Mouse (Mus musculus): Measurements from ENCODE around the gene Nanog.
"Not testable (repeated sequence)": the region's sequence is repeated elsewhere in the genome, so short reads cannot be mapped to it uniquely, and the experiment has no call there.

The Nanog gene

GRCm38 (mm10) chr6:122707036-122707800, at the start of gene Nanog:
Gene Nanog, plus strand, starts transcription at chr6:122707489.
- no peak for DNase-seq (ENCODE audit: low spot score in 2 of 2)

DNA sequence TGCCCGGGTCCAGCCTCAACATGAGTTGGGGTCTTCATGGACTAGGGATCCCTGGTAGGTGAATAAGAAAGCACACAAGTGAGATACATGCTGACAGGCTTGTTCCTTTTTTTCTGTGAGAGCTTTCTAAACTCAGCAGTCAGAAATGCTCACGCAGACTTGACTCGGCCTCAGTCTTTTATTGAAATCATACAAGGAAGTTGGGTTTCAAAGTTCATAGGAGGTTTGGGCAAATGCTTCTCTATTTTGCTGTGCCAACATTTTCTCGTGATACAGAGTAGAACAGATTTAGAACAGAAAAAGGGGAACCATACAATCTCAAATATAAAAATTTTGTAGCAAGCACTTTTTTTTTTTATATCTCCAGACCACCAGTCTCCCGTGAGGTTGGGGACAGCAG, 49.7 kb upstream of the Nanog start:
- no peak for DNase-seq (ENCODE audit: low spot score in 2 of 2)

- DNase-seq (ENCODE audit: low spot score in 2 of 2) = no peak
Observed at GRCm38 (mm10) chr6:122659567-122659966, 47.7 kb upstream of the Nanog start.

DNA sequence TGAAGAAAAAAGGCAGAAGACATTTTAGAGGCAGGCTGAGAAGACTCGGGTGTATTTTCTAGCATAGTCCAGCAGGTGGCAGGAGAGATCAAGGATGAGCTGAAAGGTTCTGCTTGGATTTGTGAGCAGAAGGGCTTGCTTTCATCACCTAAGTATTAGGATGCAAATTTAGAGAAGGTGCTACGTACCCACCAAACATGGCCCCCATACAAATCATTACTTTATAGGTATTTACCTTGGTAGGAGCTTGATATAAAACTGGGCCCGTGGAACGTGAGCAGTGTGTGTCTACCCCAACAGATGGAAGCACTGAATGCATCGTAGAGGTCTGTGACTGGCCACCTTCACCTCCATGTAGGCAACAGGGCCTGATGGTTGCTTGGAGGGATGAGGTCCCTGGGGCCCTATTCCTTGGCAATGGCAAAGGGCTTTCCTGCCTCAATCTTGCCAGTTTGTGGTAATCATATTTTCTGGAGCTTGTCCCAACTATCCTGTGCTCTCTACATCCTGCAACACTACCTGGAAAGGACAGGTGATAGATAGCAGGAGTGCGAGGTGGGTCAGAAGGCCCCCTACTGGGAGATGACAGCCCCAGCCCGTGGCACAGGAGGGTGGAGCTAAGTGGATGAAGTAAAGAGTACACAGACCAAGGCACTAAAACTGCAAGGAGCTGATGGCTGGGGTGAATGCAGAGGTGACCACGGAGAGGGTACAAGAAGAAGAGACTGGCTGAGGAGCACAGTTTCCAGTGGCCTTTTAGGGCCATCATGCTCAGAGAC, 46.5 kb upstream of the Nanog start:
- DNase-seq (ENCODE audit: low spot score in 2 of 2) = peak; percentile 26 to 58

DNA sequence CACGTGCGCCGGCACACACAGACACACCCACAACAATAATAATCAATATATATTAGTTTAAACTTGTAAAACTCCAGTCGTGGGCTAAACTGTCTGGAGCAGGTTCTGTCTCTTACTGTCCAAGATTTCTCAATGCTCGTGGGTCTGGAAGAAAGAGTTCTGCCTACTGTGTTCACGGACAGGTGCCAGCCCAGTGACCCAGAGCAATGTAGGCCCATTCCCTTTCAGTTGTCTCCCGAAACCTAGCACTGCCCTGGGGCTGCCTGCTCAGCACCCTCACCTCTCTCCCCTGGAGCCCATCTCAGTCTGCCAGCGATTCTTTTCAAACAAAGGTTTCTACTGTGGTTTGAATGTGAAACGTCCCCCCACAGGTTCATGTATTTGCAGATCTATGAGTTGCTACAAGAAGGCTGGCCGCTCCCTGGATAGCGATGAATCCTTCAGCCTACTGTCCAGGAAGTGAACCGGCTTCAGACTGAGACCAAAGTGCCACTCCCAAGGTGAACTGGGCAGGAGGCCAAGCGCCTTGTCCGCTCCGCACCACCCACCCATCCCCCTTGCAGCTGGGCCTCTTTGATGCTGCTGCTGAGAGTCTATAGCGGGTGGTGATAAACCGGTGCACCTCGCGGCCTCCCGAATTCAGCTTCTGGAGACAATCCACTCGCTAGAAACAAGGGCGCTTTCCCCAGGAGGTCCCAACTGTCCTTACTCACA, 44.6 kb upstream of the Nanog start:
- no peak for DNase-seq (ENCODE audit: low spot score in 2 of 2)

- no peak for DNase-seq (ENCODE audit: low spot score in 2 of 2)
Observed at GRCm38 (mm10) chr6:122663596-122664206, 43.6 kb upstream of the Nanog start.

DNA sequence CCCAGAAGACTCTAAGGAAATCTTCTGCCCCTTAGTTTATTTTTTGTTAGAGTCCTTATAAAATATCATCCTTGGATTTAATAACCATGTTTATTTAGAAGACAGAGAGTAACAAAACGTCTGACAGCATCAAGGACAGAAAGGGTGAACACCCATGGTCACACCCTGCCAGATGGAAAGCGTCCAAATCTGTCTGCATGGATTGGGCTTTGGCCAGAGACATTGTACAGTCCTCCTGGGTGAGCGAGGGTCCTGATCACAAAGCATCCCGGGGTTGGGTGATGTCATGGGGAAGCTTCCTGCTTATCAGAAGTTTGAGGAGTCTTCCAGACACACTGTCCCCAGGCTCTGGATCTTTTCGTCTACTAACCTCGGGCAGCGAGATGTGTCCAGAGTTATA, 41.4 kb upstream of the Nanog start:
- DNase-seq (ENCODE audit: low spot score in 2 of 2) = no peak

DNA sequence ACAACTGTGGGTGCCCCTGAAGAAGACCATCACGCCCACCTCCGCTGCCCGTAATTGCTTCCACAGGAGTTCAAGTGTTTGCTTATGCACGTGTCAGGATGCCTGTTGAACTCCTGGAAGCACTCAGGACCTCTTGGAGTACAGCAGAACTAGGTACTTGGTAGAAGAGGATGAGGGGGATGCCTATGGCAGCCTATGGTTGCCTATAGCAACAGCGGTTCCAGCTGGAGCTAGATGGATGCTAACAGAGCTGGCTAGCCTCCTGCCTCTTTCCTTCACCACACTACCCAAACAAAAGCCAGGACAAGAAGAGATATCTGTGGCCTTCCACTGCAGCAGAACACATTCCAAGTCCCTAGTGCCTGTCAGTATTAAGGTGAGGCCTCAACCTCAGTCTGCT, 39.6 kb upstream of the Nanog start:
- DNase-seq (ENCODE audit: low spot score in 2 of 2) = no peak

GRCm38 (mm10) chr6:122668823-122669222, 38.5 kb upstream of the Nanog start:
- no peak for DNase-seq (ENCODE audit: low spot score in 2 of 2)

GRCm38 (mm10) chr6:122669406-122670200, 37.7 kb upstream of the Nanog start:
- DNase-seq (ENCODE audit: low spot score in 2 of 2) = peak; percentile 95 to 98

DNA sequence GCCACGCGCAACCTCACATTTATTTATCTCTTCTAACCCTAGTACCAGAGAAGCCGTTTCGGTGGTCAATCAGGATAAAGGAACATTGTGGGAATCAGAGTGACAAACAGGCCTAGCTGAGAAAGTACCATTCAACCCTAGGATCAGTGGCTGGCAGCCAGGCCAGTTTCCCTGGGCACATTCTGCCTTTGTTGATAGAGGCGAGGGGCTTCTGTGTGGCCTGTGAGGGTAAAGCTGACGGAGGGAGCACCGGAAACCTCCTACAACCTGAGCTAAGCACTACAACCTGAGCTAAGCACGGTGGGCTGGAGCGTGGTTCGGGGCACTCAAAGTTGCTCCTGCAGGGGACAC, 37.1 kb upstream of the Nanog start:
- peak in 1 of 2 experiments; percentile 6 for DNase-seq (ENCODE audit: low spot score in 2 of 2)

DNA sequence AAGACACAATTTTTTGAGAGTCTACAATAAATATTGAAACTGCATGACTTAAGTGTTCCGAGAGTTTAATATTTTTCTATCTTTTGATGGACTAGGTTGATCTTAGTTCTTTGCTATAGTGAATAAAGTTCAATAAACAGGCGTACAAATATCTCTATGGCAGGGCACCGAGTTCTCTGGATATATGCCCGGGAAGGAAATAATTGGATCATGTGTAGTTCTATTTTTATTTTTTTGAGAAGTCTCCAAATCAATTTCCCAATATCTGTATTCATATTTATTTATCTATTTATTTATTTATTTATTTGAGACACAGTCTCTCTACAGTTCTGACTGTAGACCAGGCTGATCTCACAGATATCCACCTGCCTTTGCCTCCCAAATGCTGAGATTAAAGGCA, 36.4 kb upstream of the Nanog start:
- DNase-seq (ENCODE audit: low spot score in 2 of 2) = no peak

DNA sequence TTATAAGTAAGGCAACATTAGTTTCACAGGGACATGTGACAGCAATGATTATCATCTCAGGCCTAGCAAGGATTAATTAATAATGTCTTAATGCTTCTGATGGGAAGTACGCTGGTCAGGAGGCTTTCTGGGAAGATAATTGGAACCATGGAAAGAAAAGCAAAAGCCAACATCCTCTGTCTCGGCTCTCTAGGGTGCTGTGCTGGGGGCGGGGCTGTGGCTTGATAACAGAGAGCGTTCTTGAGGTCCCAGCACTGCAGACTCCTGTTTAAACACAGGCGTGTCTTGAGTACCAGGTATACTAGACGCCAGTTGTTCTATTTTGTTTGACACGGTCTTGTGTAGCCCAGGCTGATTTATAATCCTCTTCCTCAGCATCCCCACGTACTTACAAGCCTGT, 34.5 kb upstream of the Nanog start:
- DNase-seq (ENCODE audit: low spot score in 2 of 2) = no peak

GRCm38 (mm10) chr6:122682646-122683045, 24.6 kb upstream of the Nanog start:
- DNase-seq (ENCODE audit: low spot score in 2 of 2) = peak; percentile 17 to 42

GRCm38 (mm10) chr6:122686709-122687108, 20.6 kb upstream of the Nanog start:
- DNase-seq (ENCODE audit: low spot score in 2 of 2) = no peak

GRCm38 (mm10) chr6:122689411-122690055, 17.8 kb upstream of the Nanog start:
- DNase-seq (ENCODE audit: low spot score in 2 of 2) = no peak

GRCm38 (mm10) chr6:122690082-122690481, 17.2 kb upstream of the Nanog start:
- no peak for DNase-seq (ENCODE audit: low spot score in 2 of 2)

DNA sequence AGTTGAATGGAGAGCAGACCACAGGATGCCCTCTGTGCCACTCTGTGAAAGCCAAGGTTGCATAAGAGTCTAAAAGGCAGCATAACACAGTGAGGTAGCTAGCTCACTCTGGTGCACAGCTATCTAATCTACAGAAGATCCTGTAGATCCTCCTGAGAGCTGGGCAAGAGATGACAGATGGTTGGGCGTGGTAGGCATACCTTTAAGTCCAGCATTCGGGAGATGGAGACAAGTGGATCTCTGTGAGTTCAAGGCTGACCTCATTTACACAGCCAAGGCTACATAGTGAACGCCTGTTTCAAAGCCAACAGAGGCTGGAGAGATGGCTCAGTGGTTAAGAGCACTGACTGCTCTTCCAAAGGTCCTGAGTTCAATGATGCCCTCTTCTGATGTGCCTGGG, 11.9 kb upstream of the Nanog start:
- no peak for DNase-seq (ENCODE audit: low spot score in 2 of 2)

- DNase-seq (ENCODE audit: low spot score in 2 of 2) = not testable (repeated sequence)
Observed at GRCm38 (mm10) chr6:122699628-122700027, 7.7 kb upstream of the Nanog start.

- DNase-seq (ENCODE audit: low spot score in 2 of 2) = no peak
Observed at GRCm38 (mm10) chr6:122701816-122702215, 5.5 kb upstream of the Nanog start.

Data from frontal cortex, postnatal 14 days (tissue).